Mouse (Mus musculus): ENCODE results near the gene Unc5b.

GRCm38 (mm10) chr10:60746512-60746911, 84.9 kb downstream of the Unc5b start:
- TF ChIP-seq CTCF (IDR thresholded peaks at IDR 0.05; ENCODE audit: control insufficient read depth, insufficient read depth, insufficient replicate concordance, low read depth, low read length) (no peak), POLR2A (IDR thresholded peaks at IDR 0.05; ENCODE audit: control insufficient read depth, low read depth, low read length) (no peak)
